Comparison of ENCODE assay signal across 8 mouse cellular contexts in genomic region chr3:96161869-96162840, GRCm38 (mm10). TPM values are rescaled to one million over a fixed set of nuclear protein-coding genes. Genes with fewer than 3 reads are reported as not detected.
DNase-seq lines count a peak whose midpoint lies in the region; ATAC-seq and TF ChIP-seq lines count a peak whose summit lies in the region.

Gene Mtmr11, plus strand, starts transcription at chr3:96162004.

- 11% methylated on average over 16 of the region's 16 CpGs for WGBS in cerebellum, adult 2 months
- 10% methylated on average over 16 of the region's 16 CpGs for WGBS in heart, embryonic 11.5 days (ENCODE audit: insufficient replicate concordance)
- 3% methylated on average over 16 of the region's 16 CpGs for WGBS in kidney, embryonic 15.5 days
- 8% methylated on average over 16 of the region's 16 CpGs for WGBS in midbrain, embryonic 11.5 days

- no peak for ATAC-seq in megakaryocyte, adult 5-6 weeks (ENCODE audit: poor library complexity, severe bottlenecking)
- ATAC-seq in heart, embryonic 11.5 days (replicated peaks; ENCODE audit: insufficient number of reproducible peaks, low FRiP score, low TSS enrichment): no peak
- ATAC-seq in kidney, embryonic 15.5 days (replicated peaks; ENCODE audit: low FRiP score): peak; percentile 66
- 0 out of 2 replicates have a peak, but pooled peaks have one; percentile 14 for ATAC-seq in midbrain, embryonic 11.5 days (ENCODE audit: low FRiP score)

- peaks cover 8% of the 10 kb centered on the region for H3K36me3 ChIP-seq in megakaryocyte, embryonic 14.5 days (replicated peaks; ENCODE audit: low read length)
- no peaks in the 10 kb centered on the region for H3K36me3 ChIP-seq in heart, embryonic 11.5 days (ENCODE audit: control insufficient read depth, insufficient read depth, low read length)
- H3K36me3 ChIP-seq in kidney, embryonic 15.5 days: no peaks in the 10 kb centered on the region
- H3K36me3 ChIP-seq in midbrain, embryonic 11.5 days (ENCODE audit: control insufficient read depth, insufficient read depth, low read length): no peaks in the 10 kb centered on the region

- H3K27ac ChIP-seq in cerebellum, adult 2 months (ENCODE audit: insufficient read depth, low read length): peak within 1 kb of the TSS; percentile 73
- peak within 1 kb of the TSS; percentile 70 for H3K27ac ChIP-seq in heart, embryonic 11.5 days (ENCODE audit: low read depth, low read length)
- peak within 1 kb of the TSS; percentile 94 for H3K27ac ChIP-seq in kidney, embryonic 15.5 days
- no peak within 1 kb of the TSS for H3K27ac ChIP-seq in midbrain, embryonic 11.5 days (ENCODE audit: low read depth, low read length)

- no peak for TF ChIP-seq POLR2A in cerebellum, adult 2 months (IDR thresholded peaks at IDR 0.05; ENCODE audit: borderline replicate concordance, insufficient read depth, low read length)

- H3K9ac ChIP-seq in heart, embryonic 11.5 days (ENCODE audit: low read depth, low read length): peak within 1 kb of the TSS; percentile 65
- peak within 1 kb of the TSS; percentile 52 for H3K9ac ChIP-seq in kidney, embryonic 15.5 days
- H3K9ac ChIP-seq in midbrain, embryonic 11.5 days (ENCODE audit: low read length): peak within 1 kb of the TSS; percentile 59

- DNase-seq in cerebellum, adult 2 months: peak; percentile 46 to 56
- DNase-seq in midbrain, embryonic 11.5 days (ENCODE audit: low spot score, missing footprints): peak; percentile 89
- DNase-seq in thymus, postnatal 4 days: no peak
- no peak for DNase-seq in frontal cortex, postnatal 36 days (ENCODE audit: low spot score in 2 of 2)

- TF ChIP-seq CTCF in cerebellum, adult 2 months (IDR thresholded peaks at IDR 0.05; ENCODE audit: borderline replicate concordance, insufficient read depth, low read depth, low read length): no peak

- peak within 1 kb of the TSS; percentile 89 for H3K4me3 ChIP-seq in megakaryocyte, embryonic 14.5 days (replicated peaks)
- peak within 1 kb of the TSS; percentile 98 for H3K4me3 ChIP-seq in cerebellum, adult 2 months (replicated peaks; ENCODE audit: insufficient read depth, low read depth, low read length)
- peak within 1 kb of the TSS; percentile 44 for H3K4me3 ChIP-seq in heart, embryonic 11.5 days (ENCODE audit: low read depth, low read length)
- H3K4me3 ChIP-seq in kidney, embryonic 15.5 days (replicated peaks): peak within 1 kb of the TSS; percentile 59
- H3K4me3 ChIP-seq in midbrain, embryonic 11.5 days (ENCODE audit: low read depth, low read length): peak within 1 kb of the TSS; percentile 33

- H3K4me2 ChIP-seq in heart, embryonic 11.5 days: peak within 1 kb of the TSS; percentile 86
- peak within 1 kb of the TSS; percentile 89 for H3K4me2 ChIP-seq in kidney, embryonic 15.5 days
- peak within 1 kb of the TSS; percentile 63 for H3K4me2 ChIP-seq in midbrain, embryonic 11.5 days

- peaks cover 33% of the 10 kb centered on the region for H3K4me1 ChIP-seq in megakaryocyte, embryonic 14.5 days
- peaks cover 11% of the 10 kb centered on the region; the same call in 1 of the 2 replicates for H3K4me1 ChIP-seq in cerebellum, adult 2 months (ENCODE audit: control insufficient read depth, insufficient read depth, low read length)
- peaks cover 18% of the 10 kb centered on the region for H3K4me1 ChIP-seq in heart, embryonic 11.5 days (ENCODE audit: control insufficient read depth, insufficient read depth, low read length)
- peaks cover 41% of the 10 kb centered on the region for H3K4me1 ChIP-seq in kidney, embryonic 15.5 days
- peaks cover 20% of the 10 kb centered on the region for H3K4me1 ChIP-seq in midbrain, embryonic 11.5 days (ENCODE audit: control insufficient read depth, insufficient read depth, low read length)

- H3K27me3 ChIP-seq in megakaryocyte, embryonic 14.5 days (replicated peaks): peaks cover 13% of the 10 kb centered on the region
- H3K27me3 ChIP-seq in cerebellum, adult 2 months (ENCODE audit: control insufficient read depth, insufficient read depth, low read length): no peaks in the 10 kb centered on the region
- no peaks in the 10 kb centered on the region for H3K27me3 ChIP-seq in heart, embryonic 11.5 days (ENCODE audit: control insufficient read depth, insufficient read depth, low read length)
- H3K27me3 ChIP-seq in kidney, embryonic 15.5 days: no peaks in the 10 kb centered on the region
- H3K27me3 ChIP-seq in midbrain, embryonic 11.5 days (ENCODE audit: control insufficient read depth, insufficient read depth, low read length): no peaks in the 10 kb centered on the region

- no peaks in the 10 kb centered on the region for H3K9me3 ChIP-seq in megakaryocyte, embryonic 14.5 days
- H3K9me3 ChIP-seq in heart, embryonic 11.5 days (replicated peaks; ENCODE audit: control insufficient read depth, low read length): no peaks in the 10 kb centered on the region
- H3K9me3 ChIP-seq in kidney, embryonic 15.5 days (replicated peaks): no peaks in the 10 kb centered on the region
- no peaks in the 10 kb centered on the region for H3K9me3 ChIP-seq in midbrain, embryonic 11.5 days (ENCODE audit: control insufficient read depth, low read length)

RNA-seq across cellular contexts. Expression of gene Mtmr11, which starts in this region (rescaled TPM):
- 0.57 TPM in 1 of 2 replicates, not detected in the other for polyA plus RNA-seq in megakaryocyte, embryonic 14.5 days (2012; ENCODE audit: insufficient read depth, low replicate concordance)
- 0.09 TPM in 1 of 2 replicates, not detected in the other for total RNA-seq in megakaryocyte, adult 5-6 weeks (2015)
- not detected in 2 replicates for total RNA-seq in megakaryocyte, adult 5-6 weeks (2017)
- 22.5 and 24.4 TPM in 2 replicates for polyA plus RNA-seq in cerebellum, adult 2 months (2012; rRNA removed)
- 8.6 and 10.4 TPM in 2 replicates for polyA plus RNA-seq in heart, embryonic 11.5 days (2014; fragmentation: Nextera tagmentation; extraction: Ambion mirVana)
- polyA plus RNA-seq in kidney, embryonic 15.5 days (2015; fragmentation: Nextera tagmentation; extraction: Ambion mirVana): 24.6 and 29.7 TPM in 2 replicates
- 10.5 and 12.8 TPM in 2 replicates for polyA plus RNA-seq in midbrain, embryonic 11.5 days (2014; fragmentation: Nextera tagmentation; extraction: Ambion mirVana)

Comparison
In these comparisons a context has a peak if more than half of its experiments do, and no peak if none do; other contexts are left out.
1. H3K4me3 ChIP-seq: peak in every context shown above with its lines; median percentile 98 in cerebellum, adult 2 months; 89 in megakaryocyte, embryonic 14.5 days; 59 in kidney, embryonic 15.5 days; 44 in heart, embryonic 11.5 days; 33 in midbrain, embryonic 11.5 days.
2. ATAC-seq: peak in kidney, embryonic 15.5 days (single experiment) and midbrain, embryonic 11.5 days (single experiment); none in megakaryocyte, adult 5-6 weeks (single experiment) and heart, embryonic 11.5 days (single experiment).
3. DNase-seq: peak in cerebellum, adult 2 months (2 of 2) and midbrain, embryonic 11.5 days (single experiment); none in thymus, postnatal 4 days (single experiment) and frontal cortex, postnatal 36 days (0 of 2).
4. Peak in every context shown above with its lines, with median percentiles within 50 percentile points of each other: H3K4me2 ChIP-seq and H3K9ac ChIP-seq.